Mouse (Mus musculus) adrenal gland, postnatal 10 days (tissue): Measurements from ENCODE around the gene Nudt8. TPM values are rescaled to one million over a fixed set of nuclear protein-coding genes. Genes with fewer than 3 reads are reported as not detected.
A peak's percentile ranks its signal among the peaks of the same experiment; 100 is the strongest.

Experiments used
- DNase-seq: peaks from one replicate; pipeline ENCODE4 v3.0.0; 2021; ENCODE audit warnings: mixed read lengths
- total RNA-seq, 2 experiments: library from RNA; stranded (reverse); gene quantifications; 2 replicates each; pipeline ENCODE4 v1.2.3; 2021

Gene Nudt8
- total RNA-seq, 2 experiments from 2014 or later, result 39.4 to 40.5 TPM

- DNase-seq, result peak; percentile 93
These were observed 14.0 kb upstream of the Nudt8 start, which contains the start of gene Acy3 for GRCm38 (mm10) chr19:3986334-3986733. Gene Acy3 (plus strand): TSS chr19:3986570.

DNA sequence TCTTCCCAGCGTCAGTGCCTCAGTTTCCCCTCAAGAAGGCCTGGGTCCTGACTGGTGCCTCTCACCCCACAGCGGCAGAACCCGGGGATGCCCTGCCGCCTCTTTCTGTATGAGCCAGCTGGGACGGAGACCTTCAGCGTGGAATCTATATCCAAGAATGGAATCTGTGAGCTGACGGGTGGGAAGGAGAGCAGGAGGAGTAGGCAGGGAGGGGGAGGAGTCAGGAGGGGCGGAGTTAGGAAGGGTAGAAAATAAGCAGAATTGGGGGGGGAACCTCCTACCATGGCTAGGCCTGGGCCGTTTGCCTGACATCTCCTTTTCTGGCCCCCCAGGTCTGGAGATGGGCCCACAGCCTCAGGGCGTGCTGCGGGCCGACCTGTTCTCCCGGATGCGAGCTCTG lies 12.3 kb upstream of the Nudt8 start:
- DNase-seq, result no peak

GRCm38 (mm10) chr19:3988750-3989149 lies 11.6 kb upstream of the Nudt8 start:
- DNase-seq, result no peak

GRCm38 (mm10) chr19:3990804-3991203 lies 9.6 kb upstream of the Nudt8 start:
- DNase-seq, result no peak

GRCm38 (mm10) chr19:3991562-3991961 lies 8.8 kb upstream of the Nudt8 start:
- DNase-seq, result no peak

GRCm38 (mm10) chr19:3991966-3992365 lies 8.4 kb upstream of the Nudt8 start:
- no peak for DNase-seq

DNA sequence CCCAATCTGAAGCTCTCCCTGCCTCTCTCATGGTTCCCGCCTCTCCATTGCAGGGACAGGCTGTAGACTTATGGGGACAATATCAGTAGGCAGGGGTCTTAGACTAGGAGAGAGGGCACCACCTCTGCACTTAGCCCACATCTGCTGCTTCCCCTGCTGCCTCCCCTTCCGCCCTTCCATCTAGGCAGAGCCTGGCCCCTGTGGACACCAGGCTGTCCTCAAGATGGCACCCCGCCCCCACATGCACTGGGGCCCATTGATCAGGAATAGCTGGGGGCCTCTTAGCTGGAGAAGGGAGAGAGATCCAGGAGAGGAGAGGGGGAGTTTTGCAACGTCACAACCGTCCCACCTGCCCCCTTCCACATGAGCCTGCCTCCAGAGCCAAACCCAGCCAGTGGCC lies 8.0 kb upstream of the Nudt8 start, which contains the start of gene Tbx10:
Gene Tbx10, plus strand, starts transcription at position 337 of the 400 bp plus-strand sequence.
- no peak for DNase-seq

GRCm38 (mm10) chr19:3994932-3995331 lies 5.4 kb upstream of the Nudt8 start:
- DNase-seq, result no peak

GRCm38 (mm10) chr19:3995505-3995904 lies 4.9 kb upstream of the Nudt8 start:
- DNase-seq, result no peak

DNA sequence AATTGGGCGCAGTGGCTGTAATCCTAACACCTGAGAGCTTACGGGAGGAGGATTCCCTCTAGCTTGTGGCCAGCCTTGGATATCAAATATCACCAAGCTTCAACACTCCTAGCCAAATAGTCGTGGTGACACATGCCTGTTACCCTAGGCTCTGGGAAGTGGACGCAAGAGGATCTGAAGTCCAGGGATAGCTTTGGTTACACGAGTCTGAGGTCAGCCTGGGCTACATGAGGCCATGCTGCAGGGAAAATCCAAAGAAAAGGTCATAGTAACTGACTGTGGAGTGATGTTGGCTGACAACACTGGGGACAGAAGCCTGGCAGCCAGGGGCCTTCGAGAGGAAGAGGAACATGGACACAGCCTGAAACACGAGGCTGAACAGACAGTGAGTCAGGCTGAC lies 4.3 kb upstream of the Nudt8 start:
- DNase-seq, result no peak

DNA sequence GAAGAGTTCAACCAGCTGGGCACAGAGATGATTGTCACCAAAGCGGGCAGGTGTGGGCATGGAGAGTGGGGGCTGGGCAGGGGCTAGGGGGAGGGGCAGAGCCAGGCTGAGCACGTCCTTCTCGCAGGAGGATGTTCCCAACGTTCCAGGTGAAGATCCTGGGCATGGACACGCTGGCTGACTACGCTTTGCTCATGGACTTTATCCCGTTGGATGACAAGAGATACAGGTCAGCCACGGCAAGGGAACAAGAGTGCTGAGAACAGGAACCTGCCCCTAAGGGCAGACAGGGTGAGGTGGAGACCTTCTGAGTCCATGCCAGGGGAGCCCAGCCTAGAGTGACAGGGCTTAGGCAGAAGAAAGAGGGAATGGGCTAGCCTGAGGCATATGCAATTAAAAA lies 3.6 kb upstream of the Nudt8 start:
- DNase-seq, result no peak

DNA sequence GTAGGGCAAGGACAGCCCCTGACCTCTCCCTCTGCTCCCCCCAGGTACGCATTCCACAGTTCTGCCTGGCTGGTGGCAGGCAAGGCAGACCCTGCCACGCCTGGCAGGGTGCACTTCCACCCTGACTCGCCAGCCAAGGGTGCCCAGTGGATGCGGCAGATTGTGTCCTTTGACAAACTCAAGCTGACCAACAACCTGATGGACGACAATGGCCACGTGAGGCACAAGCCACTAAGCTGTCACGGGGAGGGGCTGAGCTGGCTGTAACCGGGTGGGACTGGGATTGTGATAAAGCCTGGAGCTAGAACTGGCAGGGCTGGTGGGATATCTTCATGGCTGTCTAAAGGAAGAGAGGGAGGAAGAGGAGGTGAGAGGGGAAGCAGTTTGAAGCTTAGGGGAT lies 3.1 kb upstream of the Nudt8 start:
- no peak for DNase-seq

GRCm38 (mm10) chr19:3998335-3998734 lies 2.0 kb upstream of the Nudt8 start:
- DNase-seq, result no peak

DNA sequence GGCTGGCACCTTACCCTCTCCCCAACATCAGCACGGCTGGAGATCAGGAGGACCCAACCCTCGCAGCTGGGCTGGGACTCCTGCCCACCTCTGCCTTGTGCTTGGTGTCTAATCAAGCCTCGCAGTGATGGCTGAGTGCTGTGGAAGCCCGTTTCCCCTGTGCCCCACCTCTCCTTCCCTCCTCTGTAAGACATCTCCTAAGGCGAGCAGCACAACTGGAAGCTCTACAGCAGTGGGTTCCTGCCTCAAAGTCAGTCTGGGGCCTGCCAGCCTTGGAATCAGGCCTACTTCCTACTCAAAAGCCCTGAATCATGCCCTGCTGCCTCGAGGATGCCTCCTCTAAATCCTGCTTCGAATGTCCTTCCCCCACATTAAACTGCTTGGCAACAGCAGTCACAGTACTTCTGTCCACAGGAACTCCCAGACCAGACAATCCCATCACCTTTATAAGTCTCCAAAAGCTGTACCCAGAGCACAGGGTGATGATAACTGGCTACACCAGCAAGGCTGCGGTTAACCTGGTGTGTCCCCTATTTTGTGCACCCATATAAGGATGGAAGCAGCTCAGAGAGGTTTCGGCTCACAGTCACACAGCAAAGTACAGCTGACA lies 1.2 kb upstream of the Nudt8 start:
- DNase-seq, result no peak

DNA sequence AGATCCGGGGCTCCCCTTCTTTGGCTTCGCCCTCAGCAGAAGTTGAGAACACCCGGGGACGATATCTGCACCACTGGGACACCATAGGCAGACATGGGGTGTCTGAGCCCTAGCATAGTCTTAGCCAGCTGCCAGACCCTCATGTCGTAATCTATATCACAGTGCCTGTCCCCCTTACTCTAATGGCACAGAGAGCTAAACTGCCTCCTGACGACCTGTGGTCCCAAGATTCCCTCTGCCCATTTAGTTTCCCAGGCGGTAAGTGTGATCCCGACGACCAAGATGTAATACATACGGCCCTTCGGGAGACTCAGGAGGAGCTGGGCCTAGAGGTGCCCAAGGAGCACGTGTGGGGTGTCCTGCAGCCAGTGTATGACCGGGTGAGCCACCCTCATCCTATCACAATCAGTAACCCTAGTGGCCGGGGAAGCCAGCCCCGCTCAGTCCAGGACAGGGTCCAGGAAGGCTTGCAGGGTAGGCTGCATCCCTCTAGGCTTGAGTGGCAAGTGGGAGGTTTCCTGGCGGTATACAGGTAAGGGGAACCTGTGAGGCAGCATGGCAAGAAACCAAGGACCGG lies 657 bp downstream of the Nudt8 start:
- DNase-seq, result no peak

DNA sequence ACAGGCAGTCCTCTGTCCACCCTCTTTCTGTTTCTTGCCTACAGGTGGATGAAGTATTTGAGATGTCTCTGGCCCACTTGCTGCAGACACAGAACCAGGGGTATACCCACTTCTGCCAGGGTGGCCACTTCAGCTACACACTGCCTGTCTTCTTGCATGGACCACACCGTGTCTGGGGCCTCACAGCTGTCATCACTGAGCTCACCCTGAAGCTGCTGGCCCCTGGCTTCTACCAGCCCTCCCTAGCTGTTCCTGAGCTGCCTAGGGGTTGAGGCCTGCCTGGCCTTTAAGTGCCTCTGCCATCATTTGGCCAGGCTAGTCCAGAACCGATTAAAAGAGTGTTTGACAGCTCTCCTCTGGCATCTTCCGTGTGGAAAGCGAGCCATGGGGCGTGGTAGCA lies 1.4 kb downstream of the Nudt8 start:
- DNase-seq, result no peak

DNA sequence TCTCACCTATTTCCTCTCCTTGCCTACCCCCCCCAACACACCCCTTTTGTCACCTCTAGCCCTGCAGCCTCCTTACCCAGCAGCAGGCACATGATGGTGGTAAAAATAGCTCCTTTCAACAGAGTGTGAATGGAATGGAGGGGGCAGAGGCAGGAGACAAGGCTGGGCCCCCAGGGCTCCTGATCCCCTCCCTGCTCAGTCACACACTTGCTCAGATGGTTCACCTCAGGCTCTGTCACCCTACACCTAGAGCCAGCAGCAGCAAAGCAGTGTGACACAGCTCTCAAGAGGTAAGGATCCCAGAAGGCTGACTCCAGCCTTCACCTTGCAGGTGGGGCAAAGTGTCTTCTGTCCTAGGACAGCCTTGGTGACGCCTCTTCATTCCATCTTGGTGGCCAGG lies 2.7 kb downstream of the Nudt8 start, which contains the start of gene Doc2g:
Gene Doc2g, plus strand, starts transcription at position 202 of the 400 bp plus-strand sequence.
- DNase-seq, result no peak

DNA sequence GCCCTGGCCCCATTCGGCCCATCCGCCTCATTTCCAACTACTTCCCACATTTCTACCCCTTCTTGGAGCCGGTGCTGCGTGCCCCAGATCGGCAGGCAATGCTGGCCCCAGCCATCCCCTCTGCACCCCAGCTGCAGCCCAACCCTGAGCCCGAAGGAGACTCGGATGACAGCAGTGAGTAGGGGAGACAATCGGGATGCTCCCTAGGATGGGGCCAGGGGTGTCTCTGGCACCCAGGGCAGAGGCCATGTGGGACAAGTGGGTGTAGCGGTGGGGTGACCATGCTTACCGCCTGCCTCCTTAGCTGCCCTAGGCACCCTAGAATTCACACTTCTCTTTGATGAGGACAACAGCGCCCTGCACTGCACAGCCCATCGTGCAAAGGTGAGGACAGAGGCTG lies 3.3 kb downstream of the Nudt8 start:
- no peak for DNase-seq

GRCm38 (mm10) chr19:4004331-4004730 lies 4.0 kb downstream of the Nudt8 start:
- no peak for DNase-seq

DNA sequence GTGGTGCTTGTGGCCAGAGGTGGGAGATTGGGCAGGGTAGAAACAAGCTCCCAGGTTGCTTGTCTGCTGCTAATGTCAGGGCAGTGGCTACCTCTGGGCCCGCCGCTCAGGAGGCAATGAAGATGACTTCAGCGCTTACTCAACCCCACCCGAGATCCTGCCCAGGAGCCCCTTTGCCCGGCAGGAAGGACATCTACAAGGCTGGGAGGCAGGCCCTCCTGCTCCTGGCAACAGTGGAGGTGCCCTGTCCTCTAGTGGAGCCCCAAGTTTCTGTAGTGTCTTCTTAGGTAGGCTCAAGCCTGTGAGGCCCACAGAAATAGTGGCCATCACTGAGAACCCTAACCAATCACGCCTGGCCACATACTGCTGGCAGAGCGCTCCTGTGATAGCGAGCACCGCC lies 4.7 kb downstream of the Nudt8 start:
- DNase-seq, result no peak

DNA sequence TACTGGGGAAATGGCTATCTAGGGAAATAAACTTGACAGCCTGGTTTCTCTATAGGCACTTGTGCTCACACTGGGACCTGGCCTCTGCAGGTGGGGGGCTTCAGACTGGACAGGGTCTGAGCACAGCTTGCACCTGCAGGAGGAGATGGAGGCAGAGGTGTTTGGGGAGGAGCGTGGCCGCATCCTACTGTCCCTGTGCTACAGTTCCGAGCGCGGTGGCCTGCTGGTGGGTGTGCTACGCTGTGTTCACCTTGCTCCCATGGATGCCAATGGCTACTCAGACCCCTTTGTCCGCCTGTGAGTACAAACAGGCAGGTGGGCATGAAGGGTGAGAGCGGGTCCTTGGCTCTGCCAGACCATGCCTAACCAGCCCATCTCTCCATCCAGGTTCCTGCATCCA lies 5.6 kb downstream of the Nudt8 start:
- no peak for DNase-seq

DNA sequence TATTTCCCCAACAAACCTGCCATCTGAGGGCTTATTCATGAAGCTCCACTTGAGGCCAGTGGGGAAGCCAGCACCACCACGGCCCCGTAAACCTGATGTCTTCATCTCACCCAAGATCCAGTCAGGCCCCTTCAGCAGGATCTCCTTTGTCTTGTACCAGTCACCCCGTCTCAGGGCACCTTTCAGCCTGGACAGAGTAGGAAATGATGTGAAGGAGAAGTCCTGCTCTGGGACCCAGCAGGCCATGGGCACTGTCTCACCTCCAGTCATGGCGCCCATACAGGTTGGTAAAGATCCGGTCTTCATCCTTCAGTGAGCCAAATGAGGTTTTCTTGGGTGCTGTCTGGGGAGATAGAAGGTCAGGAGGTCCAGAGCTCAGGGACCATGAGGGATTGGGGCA lies 10.7 kb downstream of the Nudt8 start:
- DNase-seq, result no peak

- DNase-seq, result peak; percentile 97
These were observed 12.1 kb downstream of the Nudt8 start, which contains the start of gene Ndufv1 for GRCm38 (mm10) chr19:4012432-4013022. Gene Ndufv1 (minus strand): TSS chr19:4012806.

DNA sequence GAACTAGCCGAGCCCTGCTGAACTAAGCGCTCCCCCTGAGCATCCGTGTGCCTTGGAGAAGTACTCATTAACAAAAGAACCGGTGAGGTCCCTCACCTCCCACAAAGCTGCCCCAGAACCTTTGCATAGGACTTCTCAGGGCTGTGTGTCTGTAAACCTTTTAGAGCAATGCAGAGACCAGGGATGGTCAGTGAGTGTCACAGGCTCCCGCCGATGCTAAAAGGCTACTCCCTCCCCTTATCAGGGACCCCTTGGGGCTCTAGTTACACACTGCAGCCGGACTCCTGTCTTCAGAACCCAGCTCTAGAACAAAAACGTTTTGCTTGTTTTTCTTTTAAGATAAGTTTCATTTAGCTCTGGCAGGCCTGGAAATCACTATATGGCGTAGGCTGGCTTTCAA lies 12.7 kb downstream of the Nudt8 start:
- DNase-seq, result no peak
